Mouse (Mus musculus): Measurements from ENCODE around the gene Gm21761. TPM values are rescaled to one million over a fixed set of nuclear protein-coding genes. Genes with fewer than 3 reads are reported as not detected.
"Not testable (repeated sequence)": the region's sequence is repeated elsewhere in the genome, so short reads cannot be mapped to it uniquely, and the experiment has no call there.

Gene Gm21761
- polyA plus RNA-seq, 1 experiment from 2014 or later: not detected

DNA sequence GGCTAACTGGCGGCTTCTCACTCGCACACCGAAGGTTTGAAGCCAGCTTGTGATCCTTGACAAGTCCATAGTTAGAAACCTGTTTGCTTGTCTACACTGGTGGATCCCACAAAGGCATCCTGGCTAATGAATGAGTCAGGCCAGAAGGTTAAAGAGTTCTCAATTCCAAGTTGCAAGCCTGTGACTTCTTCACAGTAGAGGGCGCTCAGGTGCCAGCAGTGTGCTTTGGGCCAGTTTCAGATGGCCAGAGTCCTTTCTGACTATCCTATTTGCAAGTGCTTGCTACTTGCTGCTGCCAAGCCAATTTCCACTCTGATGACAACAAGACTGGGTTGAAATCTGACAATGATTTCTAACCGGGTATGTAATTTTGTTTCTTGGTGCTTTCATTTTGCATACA is 30.5 kb downstream of the Gm21761 start:
- H3K27ac ChIP-seq; H3K9me3 ChIP-seq (replicated peaks); H3K4me1 ChIP-seq; ATAC-seq (ENCODE audit: low FRiP score); H3K27me3 ChIP-seq; H3K9ac ChIP-seq; H3K4me2 ChIP-seq (replicated peaks); H3K36me3 ChIP-seq; H3K4me3 ChIP-seq: not testable (repeated sequence)
- WGBS: 56% methylated on average over 5 of the region's 5 CpGs

DNA sequence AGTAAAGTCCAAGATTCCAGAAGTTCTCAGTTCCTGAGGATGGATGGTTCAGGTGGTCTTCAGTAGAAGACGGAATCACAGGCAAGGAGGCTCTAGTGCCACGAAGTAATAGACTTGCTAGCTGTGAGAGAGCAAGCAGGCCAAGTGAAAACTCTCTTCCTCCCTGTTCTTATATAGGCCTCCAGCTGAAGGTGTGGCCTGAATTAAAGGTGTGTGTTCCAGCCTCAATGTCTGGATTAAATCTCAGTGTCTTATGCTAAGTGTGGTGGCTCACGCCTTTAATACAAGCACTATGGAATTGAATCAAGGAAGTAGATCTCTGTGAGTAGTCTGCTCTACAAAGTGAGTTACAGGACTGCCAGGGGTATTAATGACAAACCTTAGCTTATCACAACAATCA is 34.4 kb downstream of the Gm21761 start, which contains the start of gene Tcstv1:
Tcstv1 (minus strand) TSS at position 101 of the 400 bp plus-strand sequence.
- H3K9ac ChIP-seq; H3K27me3 ChIP-seq; H3K36me3 ChIP-seq; ATAC-seq (ENCODE audit: low FRiP score); H3K4me2 ChIP-seq (replicated peaks); H3K4me1 ChIP-seq; H3K27ac ChIP-seq; H3K9me3 ChIP-seq (replicated peaks); H3K4me3 ChIP-seq: not testable (repeated sequence)
- WGBS: 79% methylated on average over 3 of the region's 3 CpGs

DNA sequence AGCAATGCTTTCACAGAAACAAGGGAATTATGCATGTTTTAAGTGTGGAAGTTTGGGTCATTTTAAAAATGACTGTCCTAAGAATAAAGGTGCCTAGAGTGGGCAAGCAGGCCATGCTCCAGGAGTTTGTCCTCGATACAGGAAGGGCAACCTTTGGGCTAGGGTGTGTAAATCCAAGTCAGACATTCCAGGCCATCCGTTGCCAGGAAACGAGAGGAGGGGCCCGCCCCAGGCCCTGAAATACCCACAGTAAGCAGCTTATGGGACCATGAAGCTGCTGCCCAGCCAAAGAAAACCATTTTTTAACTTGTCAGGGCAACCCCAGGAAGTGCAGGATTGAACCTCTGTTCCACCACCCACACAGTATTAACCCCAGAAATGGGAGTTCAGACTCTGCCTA is 42.2 kb downstream of the Gm21761 start:
- not testable (repeated sequence) for H3K9ac ChIP-seq; H3K9me3 ChIP-seq (replicated peaks); H3K4me2 ChIP-seq (replicated peaks); H3K4me1 ChIP-seq; H3K27ac ChIP-seq; ATAC-seq (ENCODE audit: low FRiP score); H3K4me3 ChIP-seq; H3K27me3 ChIP-seq; H3K36me3 ChIP-seq
- WGBS: 45% methylated on average over 4 of the region's 4 CpGs

DNA sequence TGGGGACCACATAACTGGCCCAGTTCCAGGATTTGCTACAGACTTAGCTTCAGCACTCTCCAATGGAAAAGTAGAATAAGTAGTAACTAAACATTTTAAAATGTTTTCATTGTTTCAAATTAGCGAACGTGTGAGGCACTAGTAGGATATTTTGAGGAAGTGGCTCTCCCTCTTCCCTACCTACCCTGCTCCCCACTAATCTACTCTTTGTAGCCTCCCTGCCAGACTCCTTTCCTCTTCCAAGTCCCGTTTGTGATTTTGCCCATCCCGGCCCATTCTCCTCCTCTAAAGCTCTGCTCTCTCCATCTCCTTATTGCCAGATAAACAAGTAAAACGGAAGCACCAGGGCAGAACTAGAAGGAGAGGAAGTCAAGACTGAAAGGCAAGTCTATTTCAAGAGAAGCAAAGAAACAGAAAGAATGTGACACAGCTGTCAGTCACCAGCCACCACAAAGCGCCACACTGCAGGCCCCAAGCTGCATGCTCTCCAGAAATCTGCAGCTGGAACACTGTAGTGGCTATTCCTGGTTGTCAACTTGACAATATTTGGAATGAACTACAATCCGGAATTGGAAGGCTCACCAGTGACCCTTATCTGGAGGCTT is 64.6 kb downstream of the Gm21761 start:
- not testable (repeated sequence) for H3K9me3 ChIP-seq (replicated peaks); H3K9ac ChIP-seq; H3K27ac ChIP-seq; H3K4me1 ChIP-seq; H3K4me3 ChIP-seq; H3K4me2 ChIP-seq (replicated peaks); H3K27me3 ChIP-seq; H3K36me3 ChIP-seq; ATAC-seq (ENCODE audit: low FRiP score)
- 84% methylated on average over 6 of the region's 7 CpGs for WGBS

DNA sequence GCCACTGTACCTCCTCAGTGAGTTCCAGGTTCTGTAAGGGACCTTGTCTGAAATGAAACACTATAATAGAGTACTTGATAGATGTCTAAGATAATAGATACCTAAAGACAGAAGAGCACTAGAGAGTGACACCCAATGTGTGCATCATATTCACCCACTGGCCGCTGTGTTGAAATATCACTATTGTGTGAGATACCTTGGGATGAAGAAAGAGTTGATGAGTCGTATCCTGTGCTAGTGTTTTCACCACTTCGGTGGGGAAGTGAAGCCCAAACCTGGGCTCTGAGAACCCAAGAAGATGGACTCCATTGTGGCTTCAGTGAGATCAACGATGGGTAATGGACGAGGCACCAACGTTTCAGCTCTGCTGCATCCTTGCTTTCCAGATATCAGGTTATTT is 66.7 kb downstream of the Gm21761 start:
- not testable (repeated sequence) for H3K4me2 ChIP-seq (replicated peaks); H3K36me3 ChIP-seq; H3K9me3 ChIP-seq (replicated peaks); H3K4me3 ChIP-seq; H3K9ac ChIP-seq; H3K27ac ChIP-seq; H3K27me3 ChIP-seq; ATAC-seq (ENCODE audit: low FRiP score); H3K4me1 ChIP-seq
- WGBS: no CpG with 5 or more reads among the region's 6 CpGs

Other genes starting within 250 kb of the Gm21761 start
- gene Hmgcs1, start 238.9 kb downstream of the Gm21761 start, polyA plus RNA-seq (2016; fragmentation: Nextera tagmentation; extraction: Ambion mirVana): 415 and 465 TPM in 2 replicates
- 2.6 and 2.8 TPM in 2 replicates for gene Nim1k, start 173.4 kb downstream of the Gm21761 start, polyA plus RNA-seq (2016; fragmentation: Nextera tagmentation; extraction: Ambion mirVana)
- 42.3 and 43.5 TPM in 2 replicates for gene Zfp131, start 138.4 kb downstream of the Gm21761 start, polyA plus RNA-seq (2016; fragmentation: Nextera tagmentation; extraction: Ambion mirVana)
- gene AF067063, start 99.1 kb downstream of the Gm21761 start, polyA plus RNA-seq (2016; fragmentation: Nextera tagmentation; extraction: Ambion mirVana): not detected in 2 replicates
- gene D13Ertd608e, start 93.3 kb downstream of the Gm21761 start, polyA plus RNA-seq (2016; fragmentation: Nextera tagmentation; extraction: Ambion mirVana): not detected in 2 replicates
- gene Tcstv1, start 34.5 kb downstream of the Gm21761 start, polyA plus RNA-seq (2016; fragmentation: Nextera tagmentation; extraction: Ambion mirVana): not detected in 2 replicates
- not detected in 2 replicates for gene B020031M17Rik, start 21.5 kb upstream of the Gm21761 start, polyA plus RNA-seq (2016; fragmentation: Nextera tagmentation; extraction: Ambion mirVana)
- not detected in 2 replicates for gene Gm36079, start 97.7 kb upstream of the Gm21761 start, polyA plus RNA-seq (2016; fragmentation: Nextera tagmentation; extraction: Ambion mirVana)
- gene Gm21188, start 122.9 kb upstream of the Gm21761 start, polyA plus RNA-seq (2016; fragmentation: Nextera tagmentation; extraction: Ambion mirVana): not detected in 2 replicates
- gene Gm20767, start 211.0 kb upstream of the Gm21761 start, polyA plus RNA-seq (2016; fragmentation: Nextera tagmentation; extraction: Ambion mirVana): not detected in 2 replicates
- not detected in 2 replicates for gene Gm21818, start 243.2 kb upstream of the Gm21761 start, polyA plus RNA-seq (2016; fragmentation: Nextera tagmentation; extraction: Ambion mirVana)